Mouse (Mus musculus) C2C12 (cell line): ENCODE measurements around the gene Fmo9.

Source experiments
- CEBPB ChIP-seq: IDR thresholded peaks from one replicate; pipeline ENCODE4 v1.6.1; 2011; ENCODE audit warnings: low read depth, mild to moderate bottlenecking, control low read depth, moderate library complexity
- CTCF ChIP-seq: IDR thresholded peaks from one replicate; pipeline ENCODE4 v1.5.1; 2011; ENCODE audit not compliant: control insufficient read depth, insufficient read depth, insufficient read length

- TF ChIP-seq CTCF (no peak), CEBPB (no peak)
Measured at GRCm38 (mm10) chr1:166647593-166647992, 34.1 kb downstream of the Fmo9 start, which contains the start of gene Gm4847.
